Mouse (Mus musculus): Measurements from ENCODE around the gene Gtf3a. TPM values are rescaled to one million over a fixed set of nuclear protein-coding genes. Genes with fewer than 3 reads are reported as not detected.

Gene Gtf3a
- polyA plus RNA-seq, 1 experiment from 2014 or later, result 64.9 TPM

DNA sequence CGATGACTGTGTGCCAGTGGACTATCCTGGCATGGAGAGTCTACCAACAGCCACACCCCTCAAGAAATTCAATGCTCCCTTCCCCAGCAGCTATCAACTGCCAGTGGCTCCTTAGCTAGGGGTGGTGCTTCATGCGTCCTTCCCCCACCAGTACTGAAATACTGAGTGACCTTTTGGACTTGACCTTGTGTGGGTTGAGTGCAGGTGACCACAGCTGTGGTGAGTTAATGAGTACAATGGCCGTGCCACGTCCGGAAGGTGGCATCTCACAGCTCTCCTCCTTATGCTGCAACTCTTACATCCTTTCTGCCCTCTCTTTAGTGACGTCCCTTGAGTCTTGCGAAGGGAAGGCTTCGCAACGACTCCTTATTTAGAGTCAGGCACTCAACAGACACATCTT lies 24.9 kb downstream of the Gtf3a start:
- no peak for ATAC-seq
- no peaks in the 10 kb centered on the region for H3K27me3 ChIP-seq (replicated peaks; ENCODE audit: control insufficient read depth, insufficient read depth, low read length)
- 82% methylated on average over 9 of the region's 9 CpGs for WGBS

GRCm38 (mm10) chr5:146973858-146974780 lies 25.7 kb downstream of the Gtf3a start:
- 71% methylated on average over 25 of the region's 25 CpGs for WGBS
- no peaks in the 10 kb centered on the region for H3K4me1 ChIP-seq (replicated peaks; ENCODE audit: control insufficient read depth, insufficient read depth, low read length)
- ATAC-seq, result no peak
- H3K4me2 ChIP-seq (replicated peaks; ENCODE audit: low read depth), result 0 out of 2 replicates have a peak overlapping the region, but pooled peaks have one; percentile 13
- H3K9me3 ChIP-seq (ENCODE audit: control insufficient read depth), result no peaks in the 10 kb centered on the region
- H3K9ac ChIP-seq (ENCODE audit: low read depth, low read length), result no peak overlapping the region
- H3K27me3 ChIP-seq (replicated peaks; ENCODE audit: control insufficient read depth, insufficient read depth, low read length), result no peaks in the 10 kb centered on the region
- no peak for TF ChIP-seq CTCF (IDR thresholded peaks at IDR 0.05; ENCODE audit: low read depth)
- H3K36me3 ChIP-seq (ENCODE audit: control insufficient read depth, insufficient read depth), result no peaks in the 10 kb centered on the region
- H3K4me3 ChIP-seq (ENCODE audit: low read depth, low read length), result no peak overlapping the region
- H3K27ac ChIP-seq (ENCODE audit: low read depth, low read length), result no peak overlapping the region

More for the DNA sequence above, 24.9 kb downstream of the Gtf3a start:
- Histone ChIP-seq H3K36me3 (ENCODE audit: control insufficient read depth, insufficient read depth) (no peaks in the 10 kb centered on the region), H3K9me3 (ENCODE audit: control insufficient read depth) (no peaks in the 10 kb centered on the region), H3K4me1 (replicated peaks; ENCODE audit: control insufficient read depth, insufficient read depth, low read length) (no peaks in the 10 kb centered on the region), H3K27ac (ENCODE audit: low read depth, low read length) (no peak overlapping the region), H3K9ac (ENCODE audit: low read depth, low read length) (no peak overlapping the region), H3K4me3 (ENCODE audit: low read depth, low read length) (no peak overlapping the region), H3K4me2 (replicated peaks; ENCODE audit: low read depth) (no peak overlapping the region)
- TF ChIP-seq CTCF (IDR thresholded peaks at IDR 0.05; ENCODE audit: low read depth), result no peak

- ATAC-seq, result no peak
- 29% methylated on average over 13 of the region's 13 CpGs for whole genome bisulfite sequencing
These were observed 26.3 kb downstream of the Gtf3a start for GRCm38 (mm10) chr5:146974781-146975123.

DNA sequence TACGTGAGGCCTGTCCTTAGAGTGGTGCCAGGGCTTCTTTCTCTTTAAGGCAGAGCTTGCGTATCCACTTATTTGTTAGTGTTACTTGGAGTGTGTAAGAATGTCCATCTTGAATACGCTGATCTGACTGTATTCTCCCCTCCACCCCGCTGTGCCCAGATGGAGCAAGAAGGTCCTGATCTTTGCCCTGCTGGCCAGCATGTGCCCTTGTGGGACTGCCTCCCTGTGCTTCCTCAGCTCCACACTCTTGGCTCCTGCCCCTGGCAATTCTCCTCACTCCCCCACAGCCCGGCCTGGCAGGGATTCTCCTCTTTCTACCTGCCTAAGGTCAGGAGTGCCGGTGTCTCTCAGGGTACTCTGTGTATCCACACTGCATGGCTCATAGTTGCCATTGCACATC lies 32.9 kb downstream of the Gtf3a start:
- no peaks in the 10 kb centered on the region for H3K36me3 ChIP-seq (ENCODE audit: control insufficient read depth, insufficient read depth)
- no peaks in the 10 kb centered on the region for H3K9me3 ChIP-seq (ENCODE audit: control insufficient read depth)
- no peak for TF ChIP-seq CTCF (IDR thresholded peaks at IDR 0.05; ENCODE audit: low read depth)
- H3K4me3 ChIP-seq (ENCODE audit: low read depth, low read length), result no peak overlapping the region
- no peak overlapping the region for H3K4me2 ChIP-seq (replicated peaks; ENCODE audit: low read depth)
- ATAC-seq, result no peak
- H3K27me3 ChIP-seq (replicated peaks; ENCODE audit: control insufficient read depth, insufficient read depth, low read length), result no peaks in the 10 kb centered on the region; the same call in 1 of the 2 replicates
- no peaks in the 10 kb centered on the region for H3K4me1 ChIP-seq (replicated peaks; ENCODE audit: control insufficient read depth, insufficient read depth, low read length)
- no peak overlapping the region for H3K27ac ChIP-seq (ENCODE audit: low read depth, low read length)
- H3K9ac ChIP-seq (ENCODE audit: low read depth, low read length), result no peak overlapping the region
- WGBS, result 84% methylated on average over 6 of the region's 6 CpGs

More at GRCm38 (mm10) chr5:146974781-146975123, 26.3 kb downstream of the Gtf3a start:
- Histone ChIP-seq H3K36me3 (ENCODE audit: control insufficient read depth, insufficient read depth) (no peaks in the 10 kb centered on the region), H3K27ac (ENCODE audit: low read depth, low read length) (no peak overlapping the region), H3K9ac (ENCODE audit: low read depth, low read length) (no peak overlapping the region), H3K4me3 (ENCODE audit: low read depth, low read length) (no peak overlapping the region), H3K4me1 (replicated peaks; ENCODE audit: control insufficient read depth, insufficient read depth, low read length) (no peaks in the 10 kb centered on the region), H3K27me3 (replicated peaks; ENCODE audit: control insufficient read depth, insufficient read depth, low read length) (no peaks in the 10 kb centered on the region), H3K9me3 (ENCODE audit: control insufficient read depth) (no peaks in the 10 kb centered on the region), H3K4me2 (replicated peaks; ENCODE audit: low read depth) (peak overlapping the region; percentile 13; the same call in 1 of the 2 replicates)
- no peak for TF ChIP-seq CTCF (IDR thresholded peaks at IDR 0.05; ENCODE audit: low read depth)

DNA sequence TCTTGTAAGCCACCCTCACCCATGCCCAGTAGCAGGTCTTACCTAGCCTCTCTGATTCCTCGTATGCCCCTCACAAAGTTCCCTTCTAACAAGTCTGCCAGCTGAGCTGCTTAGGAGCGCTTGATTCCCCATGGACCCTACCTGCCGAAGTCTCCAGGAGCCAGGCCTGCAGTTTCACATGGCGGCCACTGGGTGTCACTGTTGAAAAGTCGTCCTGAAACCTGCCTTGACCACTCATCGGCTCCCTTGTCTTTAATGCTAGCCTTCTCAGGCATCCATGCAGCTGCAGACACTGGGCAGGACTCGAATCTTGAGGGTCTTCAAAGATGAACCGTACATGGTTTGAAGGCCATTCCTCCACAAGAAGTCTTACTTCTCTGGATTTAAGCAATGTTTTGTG lies 34.8 kb downstream of the Gtf3a start:
- H3K27ac ChIP-seq (ENCODE audit: low read depth, low read length), result no peak overlapping the region
- H3K4me2 ChIP-seq (replicated peaks; ENCODE audit: low read depth), result no peak overlapping the region
- WGBS, result 4% methylated on average over 8 of the region's 8 CpGs
- no peaks in the 10 kb centered on the region for H3K4me1 ChIP-seq (replicated peaks; ENCODE audit: control insufficient read depth, insufficient read depth, low read length)
- H3K36me3 ChIP-seq (ENCODE audit: control insufficient read depth, insufficient read depth), result no peaks in the 10 kb centered on the region
- H3K9me3 ChIP-seq (ENCODE audit: control insufficient read depth), result no peaks in the 10 kb centered on the region
- H3K9ac ChIP-seq (ENCODE audit: low read depth, low read length), result no peak overlapping the region
- peak; percentile 88 for TF ChIP-seq CTCF (IDR thresholded peaks at IDR 0.05; ENCODE audit: low read depth)
- no peak for ATAC-seq
- no peak overlapping the region for H3K4me3 ChIP-seq (ENCODE audit: low read depth, low read length)
- H3K27me3 ChIP-seq (replicated peaks; ENCODE audit: control insufficient read depth, insufficient read depth, low read length), result no peaks in the 10 kb centered on the region; the same call in 1 of the 2 replicates

- Histone ChIP-seq H3K4me3 (ENCODE audit: low read depth, low read length) (no peak overlapping the region), H3K9ac (ENCODE audit: low read depth, low read length) (no peak overlapping the region), H3K4me2 (replicated peaks; ENCODE audit: low read depth) (no peak overlapping the region), H3K9me3 (ENCODE audit: control insufficient read depth) (no peaks in the 10 kb centered on the region), H3K27me3 (replicated peaks; ENCODE audit: control insufficient read depth, insufficient read depth, low read length) (no peaks in the 10 kb centered on the region; the same call in 1 of the 2 replicates), H3K36me3 (ENCODE audit: control insufficient read depth, insufficient read depth) (no peaks in the 10 kb centered on the region), H3K4me1 (replicated peaks; ENCODE audit: control insufficient read depth, insufficient read depth, low read length) (no peaks in the 10 kb centered on the region), H3K27ac (ENCODE audit: low read depth, low read length) (no peak overlapping the region)
- 73% methylated on average over 21 of the region's 21 CpGs for WGBS
- ATAC-seq, result no peak
- TF ChIP-seq CTCF (IDR thresholded peaks at IDR 0.05; ENCODE audit: low read depth), result no peak
These were observed 37.4 kb downstream of the Gtf3a start for GRCm38 (mm10) chr5:146985725-146986433.

All from intestine, postnatal 0 days (tissue).